Mouse (Mus musculus) stomach, embryonic 16.5 days (tissue): Measurements from ENCODE around the gene Calhm2. TPM values are rescaled to one million over a fixed set of nuclear protein-coding genes. Genes with fewer than 3 reads are reported as not detected.

Experiments
- ATAC-seq: fragments of 200-750 bp; cut with Nextera tagmentation; 2 replicates; pipeline ENCODE4 v1.8.0; 2017; ENCODE audit warnings: moderate number of reproducible peaks, moderate TSS enrichment; ENCODE audit not compliant: insufficient read depth, low FRiP score
- H3K27ac ChIP-seq: fragments of 300-500 bp; sonication (generic); 2 replicates; pipeline ENCODE4 v1.5.1; 2014; ENCODE audit warnings: low read length
- H3K27me3 ChIP-seq: fragments of 300-500 bp; sonication (generic); 2 replicates; pipeline ENCODE4 v1.6.1; 2014; ENCODE audit warnings: low read length, control low read depth, mixed read lengths; ENCODE audit not compliant: control insufficient read depth, insufficient read depth
- H3K36me3 ChIP-seq: fragments of 300-500 bp; sonication (generic); 2 replicates; pipeline ENCODE4 v1.6.1; 2014; ENCODE audit warnings: low read length; ENCODE audit not compliant: control insufficient read depth, insufficient read depth
- H3K4me1 ChIP-seq: fragments of 300-500 bp; sonication (generic); 2 replicates; pipeline ENCODE4 v1.6.1; 2014; ENCODE audit warnings: low read length, control low read depth, mixed read lengths; ENCODE audit not compliant: control insufficient read depth, insufficient read depth
- H3K4me2 ChIP-seq: fragments of 300-500 bp; sonication (generic); 2 replicates; pipeline ENCODE4 v1.6.1; 2014; ENCODE audit warnings: low read depth, low read length, mixed read lengths
- H3K4me3 ChIP-seq: fragments of 300-500 bp; sonication (generic); replicated peaks from 2 replicates; pipeline ENCODE4 v1.5.1; 2014; ENCODE audit warnings: mild to moderate bottlenecking, low read length
- H3K9ac ChIP-seq: fragments of 300-500 bp; sonication (generic); 2 replicates; pipeline ENCODE4 v1.6.1; 2014; ENCODE audit warnings: low read length
- H3K9me3 ChIP-seq: fragments of 300-500 bp; sonication (generic); replicated peaks from 2 replicates; pipeline ENCODE4 v1.6.1; 2016; ENCODE audit warnings: low read length, control low read depth; ENCODE audit not compliant: control insufficient read depth
- WGBS: fragments of 180-500 bp; shearing (Covaris S2); extraction: QIAGEN DNeasy Blood & Tissue Kit; methylation state at CpG from one replicate; pipeline ENCODE4 v1.1.7; 2014; 5-methylcytosine and 5-hydroxymethylcytosine counted together
- polyA plus RNA-seq: library from polyadenylated mRNA; unstranded; fragments of >200 nt; fragmentation: Nextera tagmentation; extraction: Ambion mirVana; gene quantifications from 2 replicates; pipeline ENCODE4 v1.2.1, GENCODE M21; 2015

Calhm2 gene
- polyA plus RNA-seq, 1 experiment from 2014 or later: 7.8 TPM

- Histone ChIP-seq H3K9me3 (no peaks in the 10 kb centered on the region), H3K4me3 (no peak overlapping the region), H3K27me3 (peaks cover 9% of the 10 kb centered on the region; the same call in 1 of the 2 replicates), H3K9ac (no peak overlapping the region), H3K27ac (no peak overlapping the region), H3K36me3 (no peaks in the 10 kb centered on the region), H3K4me1 (peaks cover 14% of the 10 kb centered on the region), H3K4me2 (no peak overlapping the region)
- WGBS: 87% methylated on average over 2 of the region's 2 CpGs
- no peak for ATAC-seq
Observed at GRCm38 (mm10) chr19:47176916-47177505, 38.9 kb upstream of the Calhm2 start.

- no peaks in the 10 kb centered on the region for H3K9me3 ChIP-seq
- H3K27me3 ChIP-seq: peaks cover 6% of the 10 kb centered on the region; the same call in 1 of the 2 replicates
- no peaks in the 10 kb centered on the region for H3K36me3 ChIP-seq
- H3K9ac ChIP-seq: no peak overlapping the region
- H3K27ac ChIP-seq: no peak overlapping the region
- no peak overlapping the region for H3K4me3 ChIP-seq
- 57% methylated on average over 2 of the region's 2 CpGs for WGBS
- no peak overlapping the region for H3K4me2 ChIP-seq
- H3K4me1 ChIP-seq: peaks cover 14% of the 10 kb centered on the region
- ATAC-seq: no peak
Observed at GRCm38 (mm10) chr19:47175472-47175871, 37.4 kb upstream of the Calhm2 start.

GRCm38 (mm10) chr19:47174515-47174914 lies 36.4 kb upstream of the Calhm2 start:
- 0 out of 2 replicates have a peak, but pooled peaks cover 3% of the 10 kb centered on the region for H3K27me3 ChIP-seq
- no peak overlapping the region for H3K27ac ChIP-seq
- H3K4me1 ChIP-seq: peaks cover 8% of the 10 kb centered on the region
- H3K9me3 ChIP-seq: no peaks in the 10 kb centered on the region
- no peaks in the 10 kb centered on the region for H3K36me3 ChIP-seq
- no peak overlapping the region for H3K9ac ChIP-seq
- WGBS: 43% methylated on average over 3 of the region's 3 CpGs
- no peak overlapping the region for H3K4me3 ChIP-seq
- ATAC-seq: no peak
- no peak overlapping the region for H3K4me2 ChIP-seq

- H3K27ac ChIP-seq: no peak overlapping the region
- peak overlapping the region; percentile 10; the same call in 1 of the 2 replicates for H3K4me3 ChIP-seq
- no peak for ATAC-seq
- H3K36me3 ChIP-seq: no peaks in the 10 kb centered on the region
- WGBS: 28% methylated on average over 11 of the region's 11 CpGs
- peaks cover 3% of the 10 kb centered on the region; the same call in 1 of the 2 replicates for H3K4me1 ChIP-seq
- no peaks in the 10 kb centered on the region for H3K27me3 ChIP-seq
- no peak overlapping the region for H3K9ac ChIP-seq
- H3K4me2 ChIP-seq: peak overlapping the region; percentile 50
- H3K9me3 ChIP-seq: no peaks in the 10 kb centered on the region
Observed at GRCm38 (mm10) chr19:47168793-47169412, 30.8 kb upstream of the Calhm2 start.

GRCm38 (mm10) chr19:47168223-47168622 lies 30.1 kb upstream of the Calhm2 start:
- Histone ChIP-seq H3K9ac (peak overlapping the region; percentile 7; the same call in 1 of the 2 replicates), H3K27me3 (no peaks in the 10 kb centered on the region), H3K4me2 (peak overlapping the region; percentile 50), H3K4me3 (peak overlapping the region; percentile 10), H3K36me3 (no peaks in the 10 kb centered on the region), H3K27ac (no peak overlapping the region), H3K4me1 (peaks cover 3% of the 10 kb centered on the region; the same call in 1 of the 2 replicates), H3K9me3 (no peaks in the 10 kb centered on the region)
- 10% methylated on average over 13 of the region's 13 CpGs for WGBS
- ATAC-seq: no peak

- H3K27ac ChIP-seq: no peak overlapping the region
- peaks cover 3% of the 10 kb centered on the region; the same call in 1 of the 2 replicates for H3K4me1 ChIP-seq
- H3K9me3 ChIP-seq: no peaks in the 10 kb centered on the region
- H3K36me3 ChIP-seq: no peaks in the 10 kb centered on the region
- H3K4me2 ChIP-seq: no peak overlapping the region
- no peaks in the 10 kb centered on the region for H3K27me3 ChIP-seq
- H3K4me3 ChIP-seq: no peak overlapping the region
- ATAC-seq: no peak
- no peak overlapping the region for H3K9ac ChIP-seq
- 39% methylated on average over 7 of the region's 7 CpGs for WGBS
Observed at GRCm38 (mm10) chr19:47167617-47168214, 29.6 kb upstream of the Calhm2 start.

DNA sequence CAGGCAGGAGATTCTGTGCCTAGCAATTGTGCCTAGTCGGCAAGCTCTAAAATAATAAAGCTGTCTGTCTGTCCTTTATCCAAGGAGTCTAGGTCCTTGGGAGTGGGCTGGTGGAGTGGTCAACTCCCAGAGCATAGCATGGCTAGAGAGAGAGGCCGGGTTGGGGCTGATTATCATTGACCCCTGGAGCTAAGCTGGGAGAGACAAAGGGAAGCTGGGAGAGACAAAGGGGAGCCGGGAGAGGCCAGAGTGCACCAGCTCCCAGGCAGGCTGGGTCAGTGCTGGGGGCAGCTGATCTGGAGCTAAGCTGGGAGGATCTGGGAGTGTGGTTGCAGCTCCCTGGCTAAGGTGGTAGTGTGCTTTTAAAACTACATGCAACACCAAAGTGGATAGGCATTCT lies 28.7 kb upstream of the Calhm2 start:
- Histone ChIP-seq H3K4me3 (no peak overlapping the region), H3K9me3 (no peaks in the 10 kb centered on the region), H3K36me3 (no peaks in the 10 kb centered on the region), H3K27me3 (no peaks in the 10 kb centered on the region), H3K9ac (no peak overlapping the region), H3K4me2 (no peak overlapping the region), H3K27ac (no peak overlapping the region), H3K4me1 (peaks cover 3% of the 10 kb centered on the region; the same call in 1 of the 2 replicates)
- no peak for ATAC-seq
- 36% methylated on average over 3 of the region's 3 CpGs for WGBS

GRCm38 (mm10) chr19:47163176-47163744 lies 25.2 kb upstream of the Calhm2 start:
- Histone ChIP-seq H3K4me1 (0 out of 2 replicates have a peak, but pooled peaks cover 3% of the 10 kb centered on the region), H3K27ac (no peak overlapping the region), H3K4me2 (no peak overlapping the region), H3K36me3 (no peaks in the 10 kb centered on the region), H3K9me3 (no peaks in the 10 kb centered on the region), H3K4me3 (no peak overlapping the region), H3K9ac (no peak overlapping the region), H3K27me3 (no peaks in the 10 kb centered on the region)
- no peak for ATAC-seq
- WGBS: 91% methylated on average over 6 of the region's 6 CpGs

DNA sequence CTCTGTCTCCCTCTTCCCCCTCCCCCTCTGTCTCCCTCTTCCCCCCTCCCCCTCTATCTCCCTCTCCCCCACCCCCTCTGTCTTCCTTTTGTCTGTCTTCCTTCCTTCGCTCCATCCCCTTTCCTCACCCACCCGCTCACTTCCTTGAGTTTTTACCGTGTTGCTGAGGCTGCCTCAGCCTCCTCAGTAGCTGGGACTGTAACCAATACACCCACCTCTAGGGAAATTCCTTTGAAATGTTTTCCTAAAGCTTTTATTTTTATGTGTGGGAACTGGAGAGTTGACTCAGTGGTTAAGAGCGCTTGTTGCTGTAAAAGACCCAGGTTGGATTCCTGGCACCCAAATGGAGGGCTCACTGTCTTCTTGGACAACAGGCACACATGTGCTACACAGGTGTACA lies 23.6 kb upstream of the Calhm2 start:
- no peak for ATAC-seq
- WGBS: 60% methylated on average over 4 of the region's 4 CpGs
- no peak overlapping the region for H3K27ac ChIP-seq

More for the DNA sequence above, 23.6 kb upstream of the Calhm2 start:
- Histone ChIP-seq H3K4me2 (no peak overlapping the region), H3K27me3 (no peaks in the 10 kb centered on the region), H3K9me3 (no peaks in the 10 kb centered on the region), H3K4me1 (no peaks in the 10 kb centered on the region), H3K9ac (no peak overlapping the region), H3K36me3 (no peaks in the 10 kb centered on the region), H3K4me3 (no peak overlapping the region)
